Mouse (Mus musculus): ENCODE results near the gene Timm10.

GRCm38 (mm10) chr2:84783315-84783714, 43.5 kb upstream of the Timm10 start:
- TF ChIP-seq CTCF (IDR thresholded peaks at IDR 0.05) (no peak), EP300 (IDR thresholded peaks at IDR 0.05) (no peak)

Measured in lung, postnatal 0 days (tissue).